Mouse (Mus musculus): ENCODE data around the gene Krt27. TPM values are rescaled to one million over a fixed set of nuclear protein-coding genes. Genes with fewer than 3 reads are reported as not detected.

Krt27 gene
- polyA plus RNA-seq, 1 experiment: not detected

DNA sequence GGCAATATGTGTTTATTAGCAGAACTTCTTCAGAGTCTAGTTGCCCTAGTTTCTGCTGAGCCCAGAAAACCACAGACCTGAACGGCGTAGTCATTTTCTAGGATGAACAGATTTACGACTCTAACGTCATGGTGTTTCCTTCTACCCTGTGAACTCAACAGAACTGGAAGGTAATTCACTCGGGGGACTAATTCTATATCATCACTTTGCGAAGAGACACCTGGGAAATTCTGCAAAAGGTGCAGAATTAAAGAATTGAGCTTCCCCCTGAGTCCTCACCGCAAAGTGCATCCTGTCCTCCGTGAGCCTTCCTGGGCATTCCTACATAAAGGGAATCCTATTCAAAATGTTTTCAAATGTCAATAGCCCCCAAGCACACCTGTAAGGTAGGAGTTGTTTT lies 10.5 kb upstream of the Krt27 start:
- H3K4me1 ChIP-seq (ENCODE audit: control insufficient read depth, insufficient read depth, low read length): no peaks in the 10 kb centered on the region
- H3K27ac ChIP-seq (ENCODE audit: insufficient read depth, low read depth, low read length): no peak overlapping the region
- WGBS: 88% methylated on average over 8 of the region's 8 CpGs
- no peak overlapping the region for H3K4me3 ChIP-seq (ENCODE audit: insufficient read depth, low read depth, low read length)
- TF ChIP-seq POLR2A (IDR thresholded peaks at IDR 0.05; ENCODE audit: insufficient read depth, low read depth, low read length) (no peak), CTCF (IDR thresholded peaks at IDR 0.05; ENCODE audit: insufficient read depth, low read depth, low read length) (no peak)

DNA sequence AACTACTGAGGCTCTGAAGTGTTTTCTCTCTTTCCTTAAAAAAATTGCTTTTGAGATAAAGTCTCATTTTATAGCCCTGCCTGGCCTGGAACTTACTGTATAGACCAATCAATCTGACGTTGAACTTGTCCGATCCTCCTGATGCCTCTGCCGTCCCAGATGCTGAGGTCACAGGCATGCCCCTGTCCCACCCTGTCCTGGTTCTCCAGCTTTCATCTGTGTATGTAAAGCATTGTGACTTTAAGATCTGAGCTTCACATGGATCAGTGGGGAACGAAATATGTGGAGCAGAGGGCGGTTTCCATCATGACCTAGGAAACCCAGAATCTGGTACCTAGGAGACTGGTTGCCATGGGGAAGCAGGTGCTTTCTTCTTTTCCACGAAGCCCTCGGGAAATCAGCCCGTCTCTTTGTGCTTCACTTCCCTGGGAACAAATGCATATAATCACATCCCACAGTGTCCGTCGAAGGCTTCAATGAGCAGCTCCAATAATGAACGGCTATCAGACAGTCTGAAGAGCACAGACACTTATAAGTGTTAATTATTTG lies 11.5 kb downstream of the Krt27 start:
- no peak overlapping the region for H3K27ac ChIP-seq (ENCODE audit: insufficient read depth, low read depth, low read length)
- H3K4me3 ChIP-seq (ENCODE audit: insufficient read depth, low read depth, low read length): no peak overlapping the region
- TF ChIP-seq CTCF (IDR thresholded peaks at IDR 0.05; ENCODE audit: insufficient read depth, low read depth, low read length): no peak
- TF ChIP-seq POLR2A (IDR thresholded peaks at IDR 0.05; ENCODE audit: insufficient read depth, low read depth, low read length): no peak
- 39% methylated on average over 11 of the region's 11 CpGs for WGBS
- no peaks in the 10 kb centered on the region for H3K4me1 ChIP-seq (ENCODE audit: control insufficient read depth, insufficient read depth, low read length)

GRCm38 (mm10) chr11:99337866-99338265 lies 13.0 kb downstream of the Krt27 start, which contains the start of gene Krt26:
TSS of gene Krt26 (minus strand) at chr11:99337966.
- no peaks in the 10 kb centered on the region for H3K4me1 ChIP-seq (ENCODE audit: control insufficient read depth, insufficient read depth, low read length)
- TF ChIP-seq POLR2A (IDR thresholded peaks at IDR 0.05; ENCODE audit: insufficient read depth, low read depth, low read length): no peak
- TF ChIP-seq CTCF (IDR thresholded peaks at IDR 0.05; ENCODE audit: insufficient read depth, low read depth, low read length): no peak
- no peak within 1 kb of the TSS for H3K4me3 ChIP-seq (ENCODE audit: insufficient read depth, low read depth, low read length)
- 92% methylated on average over 11 of the region's 11 CpGs for WGBS
- H3K27ac ChIP-seq (ENCODE audit: insufficient read depth, low read depth, low read length): no peak within 1 kb of the TSS

- 50% methylated on average over 13 of the region's 13 CpGs for WGBS
These were observed 17.5 kb downstream of the Krt27 start for GRCm38 (mm10) chr11:99333426-99333825.

GRCm38 (mm10) chr11:99329655-99330054 lies 21.2 kb downstream of the Krt27 start:
- no peaks in the 10 kb centered on the region for H3K4me1 ChIP-seq (ENCODE audit: control insufficient read depth, insufficient read depth, low read length)
- H3K4me3 ChIP-seq (ENCODE audit: insufficient read depth, low read depth, low read length): no peak overlapping the region
- 71% methylated on average over 2 of the region's 2 CpGs for WGBS
- no peak for TF ChIP-seq POLR2A (IDR thresholded peaks at IDR 0.05; ENCODE audit: insufficient read depth, low read depth, low read length)
- TF ChIP-seq CTCF (IDR thresholded peaks at IDR 0.05; ENCODE audit: insufficient read depth, low read depth, low read length): no peak
- no peak overlapping the region for H3K27ac ChIP-seq (ENCODE audit: insufficient read depth, low read depth, low read length)

More at GRCm38 (mm10) chr11:99333426-99333825, 17.5 kb downstream of the Krt27 start:
- no peak for TF ChIP-seq CTCF (IDR thresholded peaks at IDR 0.05; ENCODE audit: insufficient read depth, low read depth, low read length)
- no peak for TF ChIP-seq POLR2A (IDR thresholded peaks at IDR 0.05; ENCODE audit: insufficient read depth, low read depth, low read length)
- H3K4me1 ChIP-seq (ENCODE audit: control insufficient read depth, insufficient read depth, low read length): no peaks in the 10 kb centered on the region
- H3K27ac ChIP-seq (ENCODE audit: insufficient read depth, low read depth, low read length): no peak overlapping the region
- no peak overlapping the region for H3K4me3 ChIP-seq (ENCODE audit: insufficient read depth, low read depth, low read length)

DNA sequence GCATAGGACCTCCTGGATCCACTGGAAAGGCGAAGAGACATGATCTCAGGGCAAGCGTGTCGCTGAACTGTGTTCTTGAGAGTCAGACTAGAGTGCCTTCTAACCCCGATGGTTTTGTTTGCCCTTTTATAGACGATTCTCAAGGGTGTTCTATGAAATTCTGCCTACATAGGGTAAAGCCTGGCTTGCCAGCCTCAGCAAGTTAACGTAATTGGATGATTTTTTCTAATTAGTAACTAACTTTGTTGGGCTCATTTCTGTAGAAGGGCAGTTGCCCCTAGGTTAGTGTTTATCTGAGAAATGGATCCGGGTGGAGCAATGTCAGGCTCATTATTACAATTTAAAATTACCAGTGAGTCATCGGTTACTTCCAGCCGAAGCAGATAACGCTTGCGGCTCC lies 28.1 kb downstream of the Krt27 start, which contains the start of gene Krt25:
Gene Krt25, minus strand, starts transcription at position 101 of the 400 bp plus-strand sequence.
- Histone ChIP-seq H3K4me3 (ENCODE audit: insufficient read depth, low read depth, low read length) (no peak within 1 kb of the TSS), H3K4me1 (ENCODE audit: control insufficient read depth, insufficient read depth, low read length) (no peaks in the 10 kb centered on the region), H3K27ac (ENCODE audit: insufficient read depth, low read depth, low read length) (no peak within 1 kb of the TSS)
- TF ChIP-seq POLR2A (IDR thresholded peaks at IDR 0.05; ENCODE audit: insufficient read depth, low read depth, low read length) (no peak), CTCF (IDR thresholded peaks at IDR 0.05; ENCODE audit: insufficient read depth, low read depth, low read length) (no peak)
- WGBS: 91% methylated on average over 11 of the region's 11 CpGs

GRCm38 (mm10) chr11:99321094-99321493 lies 29.8 kb downstream of the Krt27 start:
- 91% methylated on average over 14 of the region's 14 CpGs for WGBS
- H3K4me1 ChIP-seq (ENCODE audit: control insufficient read depth, insufficient read depth, low read length): no peaks in the 10 kb centered on the region
- no peak overlapping the region for H3K4me3 ChIP-seq (ENCODE audit: insufficient read depth, low read depth, low read length)
- TF ChIP-seq CTCF (IDR thresholded peaks at IDR 0.05; ENCODE audit: insufficient read depth, low read depth, low read length) (no peak), POLR2A (IDR thresholded peaks at IDR 0.05; ENCODE audit: insufficient read depth, low read depth, low read length) (no peak)
- no peak overlapping the region for H3K27ac ChIP-seq (ENCODE audit: insufficient read depth, low read depth, low read length)

- no peak overlapping the region for H3K4me3 ChIP-seq (ENCODE audit: insufficient read depth, low read depth, low read length)
- H3K4me1 ChIP-seq (ENCODE audit: control insufficient read depth, insufficient read depth, low read length): no peaks in the 10 kb centered on the region
- no peak overlapping the region for H3K27ac ChIP-seq (ENCODE audit: insufficient read depth, low read depth, low read length)
- TF ChIP-seq CTCF (IDR thresholded peaks at IDR 0.05; ENCODE audit: insufficient read depth, low read depth, low read length): no peak
- no peak for TF ChIP-seq POLR2A (IDR thresholded peaks at IDR 0.05; ENCODE audit: insufficient read depth, low read depth, low read length)
- 79% methylated on average over 9 of the region's 9 CpGs for WGBS
These were observed 31.8 kb downstream of the Krt27 start for GRCm38 (mm10) chr11:99319127-99319526.

DNA sequence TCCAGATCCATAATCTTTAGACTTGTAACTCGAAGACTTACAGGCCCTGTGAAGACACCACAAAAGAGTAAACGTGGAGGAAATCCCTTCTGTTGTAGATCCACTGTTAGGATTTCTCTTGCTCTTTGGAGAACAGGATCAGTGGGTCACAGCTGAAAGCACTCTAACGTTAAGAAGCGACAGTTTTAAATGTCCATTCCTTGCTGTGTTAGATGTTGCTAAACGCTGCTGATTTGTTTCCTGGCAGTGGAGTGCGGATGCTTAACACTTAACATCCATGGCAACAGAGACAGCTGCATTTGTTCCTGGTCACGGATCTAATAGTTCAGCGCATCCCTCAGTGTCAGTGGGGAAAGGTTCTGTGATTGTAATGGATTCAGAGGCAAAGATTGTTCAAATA lies 34.4 kb downstream of the Krt27 start:
- Histone ChIP-seq H3K27ac (ENCODE audit: insufficient read depth, low read depth, low read length) (no peak overlapping the region), H3K4me3 (ENCODE audit: insufficient read depth, low read depth, low read length) (no peak overlapping the region), H3K4me1 (ENCODE audit: control insufficient read depth, insufficient read depth, low read length) (no peaks in the 10 kb centered on the region)
- TF ChIP-seq POLR2A (IDR thresholded peaks at IDR 0.05; ENCODE audit: insufficient read depth, low read depth, low read length) (no peak), CTCF (IDR thresholded peaks at IDR 0.05; ENCODE audit: insufficient read depth, low read depth, low read length) (no peak)
- WGBS: 49% methylated on average over 8 of the region's 8 CpGs
